Mouse (Mus musculus) MEL-GATA-1-ER (cell line): Measurements from ENCODE around the gene Nr1i2.
"Not testable (repeated sequence)": the region's sequence is repeated elsewhere in the genome, so short reads cannot be mapped to it uniquely, and the experiment has no call there.

Experiments used
- DNase-seq: peaks from one replicate; pipeline ENCODE4 v3.0.0-alpha.2; 2012; ENCODE audit warnings: low read depth; ENCODE audit errors: extremely low read depth

The Nr1i2 gene

DNA sequence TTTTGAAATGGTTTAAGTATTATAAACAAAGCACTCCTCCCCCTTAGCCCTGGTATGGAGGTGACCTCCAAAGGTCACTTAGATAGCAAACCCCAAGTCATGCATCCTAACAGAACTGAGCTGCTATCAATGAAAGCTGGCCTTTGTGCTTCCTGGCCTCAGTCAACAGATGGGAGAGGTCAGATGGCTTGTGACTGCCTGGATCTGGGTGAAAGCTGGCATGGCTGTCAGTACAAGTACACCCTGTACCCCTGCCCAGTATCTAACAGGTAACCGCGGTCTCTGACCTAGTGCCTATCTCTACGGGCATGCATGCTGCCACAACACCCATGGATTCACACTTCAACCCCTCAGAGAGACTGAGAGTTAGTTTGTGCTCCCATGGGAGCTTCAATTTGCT, 6.9 kb downstream of the Nr1i2 start:
- no peak for DNase-seq

DNA sequence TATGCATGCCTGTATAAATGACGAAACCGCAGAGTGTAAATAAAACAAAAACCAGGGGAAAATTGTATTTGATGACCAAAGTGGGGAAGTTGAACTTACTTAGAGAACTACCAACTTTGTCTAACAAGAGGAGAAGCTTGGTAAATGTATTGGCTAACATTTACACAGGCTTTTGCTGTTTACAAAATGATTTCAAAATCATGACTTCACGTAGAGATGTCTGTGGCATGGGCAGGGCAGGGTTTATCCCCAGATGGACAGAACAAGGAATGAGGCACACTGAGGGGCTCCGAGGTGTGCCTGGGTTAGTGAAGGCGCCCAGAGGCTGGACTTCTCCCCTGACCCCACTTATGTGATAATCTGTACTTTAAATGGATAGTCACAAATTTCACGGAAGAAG, 7.3 kb downstream of the Nr1i2 start:
- no peak for DNase-seq

DNA sequence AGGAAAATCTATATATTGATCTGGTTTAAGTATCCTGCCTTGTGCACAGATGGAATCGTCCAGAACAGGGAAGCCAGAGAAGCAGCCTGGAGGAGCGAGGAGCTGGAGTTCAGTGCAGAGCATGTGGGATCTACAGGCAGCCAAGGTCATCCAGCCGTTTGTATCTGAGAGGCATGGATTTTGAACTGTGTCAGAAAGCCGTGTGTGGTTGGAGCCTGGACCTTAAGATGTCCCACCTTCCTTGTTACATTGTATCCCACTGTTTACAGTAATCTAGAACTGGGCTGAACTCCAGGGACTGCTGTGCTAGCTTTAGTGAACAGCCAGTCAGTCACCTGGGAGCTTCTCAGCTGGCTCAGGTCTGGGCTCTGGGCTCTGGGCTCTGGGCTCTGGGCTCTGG, 8.1 kb downstream of the Nr1i2 start:
- no peak for DNase-seq

DNA sequence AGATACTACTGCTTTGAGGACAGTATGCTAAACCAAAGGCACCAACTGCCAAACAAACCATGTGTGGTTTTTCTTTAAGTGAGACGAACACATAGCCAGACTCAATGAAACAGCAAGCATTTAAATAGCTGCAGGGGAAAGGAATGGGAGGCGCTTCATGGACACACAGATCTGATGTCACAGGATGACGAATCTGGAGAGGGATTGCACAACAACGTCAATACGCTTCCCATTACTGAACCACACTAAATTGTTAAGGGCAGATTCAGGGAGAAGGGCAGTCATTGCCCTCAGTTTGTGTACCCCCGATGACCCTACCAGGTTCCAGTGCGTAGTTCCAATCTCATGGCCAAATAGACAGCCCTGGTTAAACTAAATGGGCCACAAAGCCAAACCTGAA, 8.8 kb downstream of the Nr1i2 start:
- DNase-seq = no peak

DNA sequence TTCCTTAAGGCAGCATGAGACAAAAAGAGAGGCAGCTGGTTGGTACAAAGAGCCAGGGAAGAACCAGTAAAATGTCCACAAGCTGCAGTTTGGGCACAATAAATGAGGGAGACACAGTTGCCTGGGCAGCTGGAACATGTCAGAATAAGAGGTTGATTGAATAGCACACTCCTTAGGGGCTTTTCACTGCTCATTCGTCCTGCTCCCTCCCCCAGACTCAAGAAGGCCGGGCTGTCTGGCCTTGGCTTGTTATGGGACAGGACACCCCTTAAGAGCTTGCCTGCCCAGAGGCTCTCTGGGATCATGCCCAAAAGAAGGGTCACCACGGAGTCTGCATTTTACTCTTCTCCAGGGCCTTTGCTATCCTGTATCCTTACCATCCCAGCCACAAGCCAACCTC, 11.3 kb downstream of the Nr1i2 start:
- DNase-seq = no peak

DNA sequence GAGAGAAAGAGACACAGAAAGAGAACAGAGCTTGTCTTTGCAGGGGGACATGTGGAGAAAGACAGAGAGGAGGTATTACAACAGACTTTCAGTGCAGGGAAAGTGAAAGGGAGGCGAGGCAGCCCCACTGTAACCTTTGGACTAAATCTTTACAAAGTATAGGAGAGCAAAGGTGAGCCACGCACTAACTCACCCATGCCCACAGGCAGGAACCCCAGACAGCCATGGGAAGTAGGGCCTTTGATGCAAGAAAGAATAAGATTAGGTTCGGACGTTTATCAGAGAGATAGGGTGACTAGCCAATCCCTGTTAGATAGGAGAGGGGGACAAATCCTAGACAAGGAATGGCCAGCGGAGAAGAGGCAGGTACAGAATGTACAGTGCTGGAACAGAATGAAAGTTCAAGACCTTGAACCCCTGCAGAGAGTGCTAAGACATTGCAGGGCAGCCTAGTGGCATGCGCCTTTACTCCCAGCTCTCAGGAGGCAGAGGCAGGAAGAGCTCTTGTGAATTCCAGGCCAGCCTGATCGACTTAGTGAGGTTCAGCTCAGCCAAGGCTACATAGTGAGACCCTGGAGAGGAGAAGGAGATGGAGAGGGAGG, 12.0 kb downstream of the Nr1i2 start:
- DNase-seq = no peak

DNA sequence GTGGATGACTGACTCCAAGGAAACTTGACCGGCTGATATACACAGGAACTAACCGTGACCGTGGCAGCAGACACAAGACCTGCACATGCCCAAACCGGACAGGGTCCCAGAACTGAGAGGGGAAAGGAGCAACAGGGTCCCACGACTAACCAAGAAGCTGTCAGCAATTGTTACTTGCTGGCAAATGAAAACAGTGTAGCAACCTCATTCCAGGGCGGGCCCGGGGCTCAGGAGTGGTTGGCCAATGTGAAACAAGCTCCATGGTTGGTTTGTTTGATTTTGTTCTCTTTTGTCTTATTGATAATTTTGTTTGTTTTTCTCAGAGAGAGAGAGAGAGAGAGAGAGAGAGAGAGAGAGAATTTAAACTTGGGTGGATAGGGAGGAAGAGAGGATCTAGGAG, 13.7 kb downstream of the Nr1i2 start:
- no peak for DNase-seq

DNA sequence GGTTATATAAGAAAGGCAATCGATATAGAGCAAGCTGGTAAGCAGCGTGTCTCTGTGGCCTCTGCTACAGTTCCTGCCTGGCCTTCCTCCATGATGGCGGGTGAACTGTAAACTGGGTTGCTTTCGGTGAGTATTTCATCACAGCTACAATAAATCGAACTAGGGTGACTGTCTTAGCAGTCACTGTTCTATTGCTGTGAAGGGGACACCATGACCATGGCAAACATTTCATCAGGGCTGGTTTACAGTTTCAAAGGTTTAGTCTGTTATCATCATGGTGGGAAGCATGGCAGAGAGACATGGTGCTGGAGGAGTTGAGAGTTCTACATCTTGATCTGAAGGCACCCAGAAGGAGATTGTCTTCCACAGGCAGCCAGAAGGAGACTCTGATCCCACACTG, 14.8 kb downstream of the Nr1i2 start:
- no peak for DNase-seq

DNA sequence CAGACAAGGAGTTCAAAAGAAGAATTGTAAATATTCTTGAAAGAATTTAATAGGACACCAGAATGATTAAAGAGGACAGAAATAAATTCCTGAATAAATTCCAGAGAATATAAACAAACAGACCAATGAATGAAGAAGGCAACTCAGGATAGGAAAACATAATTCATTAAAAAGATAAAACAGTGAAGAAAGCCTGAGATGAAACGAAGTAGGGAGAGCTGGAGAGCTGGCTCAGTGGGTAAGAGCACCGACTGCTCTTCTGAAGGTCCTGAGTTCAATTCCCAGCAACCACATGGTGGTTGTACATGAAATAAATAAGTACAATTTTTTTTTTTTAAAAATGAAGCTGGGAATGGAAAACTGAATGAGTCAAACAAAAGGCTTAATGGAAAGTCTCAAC, 19.9 kb downstream of the Nr1i2 start:
- DNase-seq = no peak

DNA sequence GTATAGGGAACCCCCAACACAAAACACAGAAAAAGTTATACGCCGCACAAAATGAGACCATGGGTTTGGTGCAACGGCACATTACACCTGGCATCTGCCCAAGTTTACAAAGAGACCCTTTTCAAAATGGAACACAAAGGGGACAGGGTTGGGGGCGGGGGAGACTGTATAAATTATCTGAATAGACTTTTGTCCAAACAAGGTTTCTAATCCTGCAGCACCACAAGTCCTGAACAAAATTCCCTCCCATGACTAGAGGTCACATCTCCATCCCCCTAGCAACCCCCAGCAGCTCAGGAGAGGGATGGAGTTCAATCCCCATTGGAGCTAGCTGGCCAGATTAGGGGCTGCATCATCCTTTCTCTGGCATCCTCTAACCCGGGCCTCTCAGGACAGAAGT, 22.1 kb downstream of the Nr1i2 start:
- no peak for DNase-seq

DNA sequence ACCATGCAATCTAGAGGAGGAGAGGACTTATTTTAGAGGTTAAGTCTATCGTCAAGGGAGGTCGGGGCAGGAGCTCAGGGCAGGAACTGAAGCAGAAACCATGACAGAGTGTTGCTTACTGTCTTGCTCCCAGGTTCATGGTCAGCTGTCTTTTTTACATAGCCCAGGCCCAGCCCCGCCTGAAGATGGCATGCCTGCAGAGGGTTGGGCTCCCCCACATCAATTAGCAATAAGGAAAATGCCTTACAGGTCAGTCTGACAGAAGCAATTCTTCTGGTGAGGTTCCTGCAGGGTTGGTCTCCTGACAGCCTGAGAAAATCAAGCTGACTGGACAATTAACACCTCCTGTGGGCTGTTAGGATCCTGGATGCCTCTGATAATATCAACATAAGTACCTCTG, 23.0 kb downstream of the Nr1i2 start:
- DNase-seq = no peak

DNA sequence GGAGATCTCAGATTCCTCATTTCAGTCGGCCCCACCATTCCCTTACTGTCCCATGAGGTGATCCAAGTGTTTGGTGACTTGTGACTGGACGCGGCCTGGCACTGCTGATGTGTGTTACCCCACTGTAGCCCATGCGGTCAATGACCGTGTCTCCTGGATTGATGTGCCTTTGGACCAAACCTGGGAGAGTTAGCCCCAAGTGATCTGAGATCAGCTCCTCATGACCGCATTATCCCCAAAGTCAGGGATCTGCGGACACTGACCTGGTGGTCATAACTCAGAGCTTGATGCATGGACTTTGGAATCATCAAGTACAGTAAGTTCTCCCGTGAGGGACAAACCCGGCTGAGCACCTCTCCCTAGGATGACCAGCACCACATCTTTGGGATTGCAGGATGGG, 38.7 kb downstream of the Nr1i2 start:
- no peak for DNase-seq

DNA sequence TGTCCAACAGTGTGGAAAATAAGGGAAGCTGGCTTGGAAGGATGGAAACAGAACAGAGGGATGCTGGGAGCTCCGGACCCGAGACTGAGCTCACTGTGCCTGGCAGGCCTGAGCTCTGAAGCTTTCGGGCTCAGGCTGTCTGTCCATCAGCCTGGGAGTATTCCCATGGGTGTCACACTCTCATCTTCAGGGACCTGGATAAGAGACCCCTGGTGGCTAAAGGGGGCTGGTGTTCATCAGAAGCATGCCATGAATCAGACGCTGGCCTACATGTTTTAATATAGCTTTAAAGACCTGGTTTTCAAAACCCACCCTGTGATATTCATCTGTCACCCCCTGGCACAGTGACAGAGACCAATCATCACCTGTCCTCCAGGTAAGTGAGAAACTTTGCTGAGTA, 39.5 kb downstream of the Nr1i2 start:
- DNase-seq = no peak

DNA sequence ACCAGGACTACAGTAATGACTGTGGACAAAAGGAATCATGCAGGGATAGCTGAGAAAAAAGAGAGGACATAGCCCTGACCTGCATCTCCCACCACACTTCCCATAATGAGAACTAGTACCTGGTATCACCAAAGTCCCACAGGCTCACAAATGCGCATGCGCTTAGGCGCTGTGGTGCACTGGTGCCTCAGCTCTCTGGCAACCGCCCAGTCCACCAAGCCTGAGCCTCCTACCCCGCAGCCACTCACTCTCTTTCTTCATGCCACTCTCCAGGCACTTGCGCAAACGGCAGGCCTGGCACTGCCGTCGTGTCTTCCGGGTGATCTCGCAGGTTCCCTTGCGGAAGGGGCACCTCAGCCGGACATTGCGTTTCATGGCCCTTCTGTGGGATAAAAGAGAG, 40.6 kb downstream of the Nr1i2 start:
- no peak for DNase-seq

DNA sequence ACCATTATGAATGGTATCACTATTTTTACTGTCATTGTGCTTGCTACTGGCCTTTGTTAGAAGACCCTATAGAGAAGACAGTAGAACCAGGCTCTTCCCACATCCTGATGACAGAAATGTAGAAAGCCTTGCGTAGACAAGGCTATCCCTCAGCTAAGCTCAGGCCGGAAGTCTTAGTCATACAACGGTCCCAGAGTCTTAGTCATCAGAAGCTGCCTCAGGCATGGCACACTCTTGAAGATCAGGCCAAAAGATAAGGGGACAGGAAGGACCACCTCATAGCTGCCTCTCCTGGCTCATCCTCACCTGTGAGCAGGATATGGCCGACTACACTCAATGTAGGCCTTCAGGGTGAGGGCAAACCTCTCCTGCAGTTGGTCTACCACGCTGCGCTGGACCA, 44.2 kb downstream of the Nr1i2 start:
- DNase-seq = no peak

DNA sequence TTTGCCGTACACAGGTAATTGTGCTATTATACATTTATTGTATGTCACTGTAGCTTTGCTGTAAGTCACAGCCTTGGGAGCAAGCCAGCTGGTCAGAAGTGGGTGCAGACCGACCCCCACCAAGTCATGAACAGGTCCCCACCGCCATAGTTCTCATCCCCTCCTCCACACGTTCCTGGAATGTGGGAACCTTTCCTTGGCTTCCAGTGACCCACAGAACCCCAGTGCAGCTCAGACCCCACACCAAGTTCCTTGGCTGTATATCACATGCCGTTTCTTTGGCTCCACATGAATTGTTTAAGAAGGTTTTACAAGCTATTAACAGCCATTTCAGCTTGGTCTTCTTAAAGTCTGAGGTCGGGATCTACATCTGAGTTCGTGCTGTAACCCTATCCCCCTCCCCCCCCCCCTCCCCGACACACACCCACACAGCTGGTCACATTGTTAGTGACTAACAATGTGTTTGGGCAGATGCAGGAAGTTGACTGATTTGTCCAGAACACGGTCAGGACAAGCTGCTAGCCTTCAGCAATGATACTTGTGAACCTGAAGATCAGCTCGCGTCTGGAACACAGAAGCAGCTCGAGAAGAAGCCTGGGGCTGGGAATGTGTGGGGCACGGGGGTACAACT, 46.2 kb downstream of the Nr1i2 start:
- no peak for DNase-seq

DNA sequence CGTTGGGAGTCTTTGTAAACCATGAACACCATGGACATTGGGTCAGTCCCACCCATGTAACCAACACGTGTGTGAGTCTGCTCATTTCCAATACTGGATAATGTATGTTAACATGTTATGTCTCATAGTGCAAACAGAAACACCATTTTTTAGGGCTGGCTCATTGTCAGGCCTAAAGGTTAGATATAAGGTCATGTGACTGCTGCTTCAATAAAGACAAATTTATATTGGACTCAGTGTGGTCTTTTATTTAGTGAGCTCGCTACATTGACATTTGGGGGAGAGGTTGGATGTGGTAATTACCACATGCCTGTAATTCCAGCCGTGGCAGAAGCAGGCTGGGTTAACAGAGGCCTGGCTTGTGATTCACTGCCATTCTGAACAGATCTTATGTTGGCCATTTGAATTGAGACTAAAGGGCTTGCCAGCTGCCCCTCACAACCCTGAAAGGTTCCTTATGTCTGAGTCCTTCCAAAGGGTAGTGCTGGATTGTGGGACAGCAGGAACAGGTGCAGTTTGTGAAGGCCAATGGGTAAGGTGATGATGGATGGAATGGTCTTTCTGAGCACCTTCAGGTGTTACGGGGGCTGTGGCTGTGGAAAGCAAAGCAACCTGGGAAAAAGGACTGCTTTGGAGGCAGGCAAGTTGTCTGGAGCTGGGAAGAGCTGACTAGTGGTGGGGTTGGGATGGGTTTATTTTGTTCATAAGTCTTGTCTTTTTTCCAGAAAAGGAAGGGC, 48.6 kb downstream of the Nr1i2 start:
- DNase-seq = no peak

DNA sequence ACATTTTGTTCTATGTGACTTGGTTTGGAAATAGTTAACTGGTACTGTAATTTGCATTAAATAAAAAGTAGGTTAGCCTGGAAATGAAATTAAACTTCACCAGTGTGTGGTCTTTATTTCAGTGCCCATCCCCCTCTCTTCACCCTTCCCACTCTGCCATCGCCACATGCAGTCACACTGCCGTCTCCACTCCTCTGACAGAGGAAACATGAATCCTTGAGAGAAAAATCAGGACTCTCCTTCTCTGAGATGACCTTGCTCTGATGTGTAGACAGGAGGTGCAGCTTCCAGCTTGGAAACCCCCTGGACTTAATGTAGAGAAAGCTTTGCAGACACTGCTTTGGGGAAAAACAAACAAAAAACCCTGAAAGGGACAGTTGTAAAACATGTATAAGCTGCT, 49.2 kb downstream of the Nr1i2 start:
- DNase-seq = no peak

DNA sequence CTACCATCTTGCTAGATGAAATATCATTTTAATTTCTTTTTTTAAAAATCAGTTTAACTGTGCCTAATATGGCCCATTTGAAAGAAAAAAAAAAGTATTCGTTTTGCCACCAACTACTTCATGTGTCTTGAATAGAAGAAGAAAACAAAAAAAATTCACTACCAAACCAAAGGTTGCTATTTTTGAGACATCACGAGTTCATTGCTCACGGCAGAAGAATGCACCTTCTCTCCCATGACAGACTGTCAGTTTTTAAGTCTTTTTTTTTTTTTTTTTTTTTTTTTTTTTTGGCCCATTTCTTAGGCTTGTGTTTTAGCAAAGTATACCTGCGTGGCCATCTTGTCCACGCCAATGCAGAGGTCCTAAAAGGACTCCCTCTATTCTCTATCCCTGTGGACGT, 50.5 kb downstream of the Nr1i2 start:
- no peak for DNase-seq

DNA sequence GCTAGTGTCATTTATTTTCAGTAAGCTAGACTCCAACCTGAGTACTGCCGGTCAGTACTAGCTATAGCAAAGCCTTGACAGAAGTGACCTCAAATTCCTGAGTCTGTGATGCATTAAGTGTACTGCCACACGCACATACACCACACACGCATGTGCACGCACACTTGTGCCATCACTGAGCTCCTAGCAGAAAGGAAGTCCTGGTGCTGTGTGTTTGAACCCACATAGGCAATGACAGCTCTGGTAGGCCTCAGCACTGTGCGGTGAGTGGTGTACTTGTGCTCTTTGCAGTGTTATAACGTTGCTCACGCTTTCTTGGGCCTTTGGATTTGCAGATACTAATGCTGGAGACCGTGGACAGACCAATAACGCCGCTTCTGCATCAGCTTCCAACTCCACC, 54.5 kb downstream of the Nr1i2 start:
- DNase-seq = no peak

DNA sequence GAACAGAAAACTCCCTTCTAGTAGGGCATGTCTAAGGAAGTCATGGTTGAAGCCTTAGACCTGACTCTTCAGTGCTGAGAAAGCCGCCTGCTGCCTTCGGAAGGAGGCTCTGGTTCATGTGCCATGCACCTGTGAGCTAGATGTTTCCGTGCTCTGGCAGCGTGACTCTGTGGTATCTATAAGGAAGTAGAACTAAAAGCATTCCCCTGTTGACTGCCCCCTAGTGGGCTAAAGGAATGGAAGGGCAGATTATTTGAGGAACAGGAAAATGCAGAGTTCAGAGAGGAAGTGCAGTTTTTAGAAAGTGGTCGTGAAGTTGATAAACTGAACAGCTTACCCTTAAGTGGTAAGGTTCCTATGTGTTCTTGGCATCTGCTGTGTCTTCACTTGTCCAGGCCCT, 54.9 kb downstream of the Nr1i2 start:
- DNase-seq = peak; percentile 75

DNA sequence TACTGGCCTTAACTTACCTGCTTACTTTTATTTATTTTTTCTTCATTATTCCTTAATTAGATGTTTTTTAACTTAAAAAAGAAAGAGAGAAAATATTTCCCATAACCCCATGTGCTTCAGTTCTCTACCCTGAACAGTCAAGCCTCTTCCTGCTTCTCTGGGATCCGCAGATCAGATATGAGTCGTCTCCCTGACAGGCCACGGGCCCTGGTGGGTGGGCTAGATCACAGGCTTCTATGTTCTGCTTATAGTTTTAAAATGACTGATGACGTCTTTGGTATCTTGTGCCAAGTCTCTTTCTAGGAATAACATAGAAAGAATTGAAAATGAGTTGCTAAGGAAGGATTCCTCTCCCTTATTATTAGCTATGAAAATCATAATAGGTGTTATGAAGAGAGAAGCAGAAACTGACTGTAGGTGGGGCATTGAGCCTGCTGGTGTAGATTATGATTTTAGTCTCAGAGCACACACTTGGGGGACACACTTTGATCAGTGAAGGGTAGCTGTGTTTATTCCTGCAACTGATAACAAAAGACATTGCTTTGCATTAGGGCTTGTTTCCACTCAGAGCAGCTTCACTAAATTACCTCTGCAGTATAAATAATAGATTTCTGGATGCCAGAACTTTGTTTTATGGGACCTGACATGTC, 57.6 kb downstream of the Nr1i2 start:
- no peak for DNase-seq

DNA sequence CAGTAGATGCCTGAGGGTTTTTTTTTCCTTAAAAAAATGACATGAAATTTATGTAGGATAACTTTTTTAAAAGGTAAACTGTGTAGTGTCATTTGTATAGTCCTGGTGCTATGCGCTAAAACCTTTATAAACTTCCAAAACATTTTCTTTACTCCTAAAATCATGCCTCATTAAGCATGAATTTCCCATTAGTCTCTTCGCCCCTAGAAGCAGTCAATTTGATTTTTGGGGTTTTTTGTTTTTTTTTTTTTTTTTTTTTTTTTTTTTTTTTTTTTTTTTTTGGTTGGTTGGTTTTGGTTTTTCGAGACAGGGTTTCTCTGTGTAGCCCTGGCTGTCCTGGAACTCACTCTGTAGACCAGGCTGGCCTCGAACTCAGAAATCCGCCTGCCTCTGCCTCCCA, 72.1 kb downstream of the Nr1i2 start:
- DNase-seq = not testable (repeated sequence)
